Comparison of ENCODE assay signal across 14 mouse cellular contexts in genomic region chr4:84752613-84753185, GRCm38 (mm10).
DNase-seq lines count a peak whose midpoint lies in the region; ATAC-seq and TF ChIP-seq lines count a peak whose summit lies in the region.
"Had no signal": no experiment of that assay in that cellular context is flagged by ENCODE, and none has a peak within 500 bp of the region (broad histone marks: within the 10 kb centered on the region; RNA-seq: fewer than 3 reads in every experiment).

No protein-coding gene starts in this region.

- ATAC-seq in embryonic facial prominence, embryonic 12.5 days (ENCODE audit: insufficient number of reproducible peaks, insufficient read depth, low FRiP score, low TSS enrichment) = 0 out of 2 replicates have a peak, but pooled peaks have one; percentile 10
- peak; percentile 82 for ATAC-seq in lung, postnatal 0 days
- ATAC-seq: hindbrain, postnatal 0 days; midbrain, embryonic 16.5 days had no signal

- H3K4me2 ChIP-seq in embryonic facial prominence, embryonic 12.5 days (replicated peaks) = no peak overlapping the region
- no peak overlapping the region for H3K4me2 ChIP-seq in lung, postnatal 0 days (replicated peaks; ENCODE audit: low read depth, low read length)
- H3K4me2 ChIP-seq: kidney, embryonic 15.5 days; liver, embryonic 11.5 days; neural tube, embryonic 12.5 days had no signal

- 58% methylated on average over 8 of the region's 8 CpGs for WGBS in kidney, adult 2 months
- 50% methylated on average over 8 of the region's 8 CpGs for WGBS in embryonic facial prominence, embryonic 12.5 days
- 36% methylated on average over 8 of the region's 8 CpGs for WGBS in lung, postnatal 0 days

- DNase-seq in cerebellum, postnatal 10 days = peak; percentile 20 to 45
- no peak for DNase-seq in cerebellum, postnatal 36 days
- peak; percentile 13 for DNase-seq in kidney, postnatal 14 days
- DNase-seq in kidney, adult 2 months = no peak
- peak; percentile 25 for DNase-seq in lung, postnatal 0 days (ENCODE audit: low spot score)
- no peak for DNase-seq in MN1 (ENCODE audit: low spot score)
- no peak for DNase-seq in spleen, postnatal 4 days (ENCODE audit: low spot score in 2 of 2)
- DNase-seq: spleen, adult 18-20 months had no signal

- H3K9me3 ChIP-seq in embryonic facial prominence, embryonic 12.5 days = no peaks in the 10 kb centered on the region
- H3K9me3 ChIP-seq in lung, postnatal 0 days (ENCODE audit: low read length) = no peaks in the 10 kb centered on the region
- H3K9me3 ChIP-seq: kidney, embryonic 15.5 days; neural tube, embryonic 12.5 days had no signal

- no peaks in the 10 kb centered on the region for H3K27me3 ChIP-seq in kidney, adult 2 months (replicated peaks; ENCODE audit: control insufficient read depth, insufficient read depth, low read length)
- H3K27me3 ChIP-seq in embryonic facial prominence, embryonic 12.5 days = no peaks in the 10 kb centered on the region
- no peaks in the 10 kb centered on the region for H3K27me3 ChIP-seq in lung, postnatal 0 days (replicated peaks; ENCODE audit: insufficient read depth, low read length)
- H3K27me3 ChIP-seq: kidney, embryonic 15.5 days; neural tube, embryonic 12.5 days had no signal

- no peak for TF ChIP-seq POLR2A in kidney, adult 2 months (IDR thresholded peaks at IDR 0.05; ENCODE audit: low read depth, low read length)

- H3K4me1 ChIP-seq in kidney, adult 2 months (ENCODE audit: control insufficient read depth, insufficient read depth, low read length) = no peaks in the 10 kb centered on the region
- no peaks in the 10 kb centered on the region for H3K4me1 ChIP-seq in embryonic facial prominence, embryonic 12.5 days
- no peaks in the 10 kb centered on the region for H3K4me1 ChIP-seq in lung, postnatal 0 days (ENCODE audit: insufficient read depth, low read depth, low read length)
- H3K4me1 ChIP-seq: kidney, embryonic 15.5 days; neural tube, embryonic 12.5 days had no signal

- no peak overlapping the region for H3K9ac ChIP-seq in embryonic facial prominence, embryonic 12.5 days
- H3K9ac ChIP-seq in lung, postnatal 0 days (replicated peaks; ENCODE audit: low read depth) = no peak overlapping the region
- H3K9ac ChIP-seq: kidney, embryonic 15.5 days; neural tube, embryonic 12.5 days had no signal

- no peak overlapping the region for H3K4me3 ChIP-seq in kidney, adult 2 months (ENCODE audit: insufficient read depth, low read depth, low read length)
- no peak overlapping the region for H3K4me3 ChIP-seq in embryonic facial prominence, embryonic 12.5 days
- no peak overlapping the region for H3K4me3 ChIP-seq in lung, postnatal 0 days (ENCODE audit: low read depth, low read length)
- H3K4me3 ChIP-seq: kidney, embryonic 15.5 days; neural tube, embryonic 12.5 days had no signal

- TF ChIP-seq CTCF in kidney, adult 2 months (conservative IDR thresholded peaks at IDR 0.05; ENCODE audit: insufficient read depth, insufficient read length, low read depth, low read length) = no peak
- TF ChIP-seq CTCF in lung, postnatal 0 days (IDR thresholded peaks at IDR 0.05) = no peak

- H3K36me3 ChIP-seq in kidney, adult 2 months (ENCODE audit: control insufficient read depth, insufficient read depth, low read length) = no peaks in the 10 kb centered on the region
- no peaks in the 10 kb centered on the region for H3K36me3 ChIP-seq in embryonic facial prominence, embryonic 12.5 days
- H3K36me3 ChIP-seq in lung, postnatal 0 days (ENCODE audit: insufficient read depth, low read length) = no peaks in the 10 kb centered on the region
- H3K36me3 ChIP-seq: kidney, embryonic 15.5 days; neural tube, embryonic 12.5 days had no signal

- no peak for TF ChIP-seq EP300 in lung, postnatal 0 days (IDR thresholded peaks at IDR 0.05)

- H3K27ac ChIP-seq in kidney, adult 2 months (ENCODE audit: insufficient read depth, low read depth, low read length) = no peak overlapping the region
- H3K27ac ChIP-seq in embryonic facial prominence, embryonic 12.5 days = 0 out of 2 replicates have a peak overlapping the region, but pooled peaks have one; percentile 31
- no peak overlapping the region for H3K27ac ChIP-seq in lung, postnatal 0 days (ENCODE audit: low read length)
- H3K27ac ChIP-seq: hindbrain, postnatal 0 days; kidney, embryonic 15.5 days; neural tube, embryonic 12.5 days had no signal

Comparison
In these comparisons a context has a peak if more than half of its experiments do, and no peak if none do; other contexts are left out.
1. DNase-seq: peak in cerebellum, postnatal 10 days (2 of 2), kidney, postnatal 14 days (single experiment) and lung, postnatal 0 days (single experiment); none in cerebellum, postnatal 36 days (0 of 2), kidney, adult 2 months (single experiment), MN1 (single experiment) and spleen, postnatal 4 days (0 of 2).